Mouse (Mus musculus) ovary, adult 18-20 months (tissue): Measurements from ENCODE around the gene Casp3.
"Not testable (repeated sequence)": the region's sequence is repeated elsewhere in the genome, so short reads cannot be mapped to it uniquely, and the experiment has no call there.

Experiments used
- DNase-seq: peaks from one replicate; pipeline ENCODE4 v3.0.0; 2022; ENCODE audit warnings: low spot score, mixed read lengths

Gene Casp3

DNA sequence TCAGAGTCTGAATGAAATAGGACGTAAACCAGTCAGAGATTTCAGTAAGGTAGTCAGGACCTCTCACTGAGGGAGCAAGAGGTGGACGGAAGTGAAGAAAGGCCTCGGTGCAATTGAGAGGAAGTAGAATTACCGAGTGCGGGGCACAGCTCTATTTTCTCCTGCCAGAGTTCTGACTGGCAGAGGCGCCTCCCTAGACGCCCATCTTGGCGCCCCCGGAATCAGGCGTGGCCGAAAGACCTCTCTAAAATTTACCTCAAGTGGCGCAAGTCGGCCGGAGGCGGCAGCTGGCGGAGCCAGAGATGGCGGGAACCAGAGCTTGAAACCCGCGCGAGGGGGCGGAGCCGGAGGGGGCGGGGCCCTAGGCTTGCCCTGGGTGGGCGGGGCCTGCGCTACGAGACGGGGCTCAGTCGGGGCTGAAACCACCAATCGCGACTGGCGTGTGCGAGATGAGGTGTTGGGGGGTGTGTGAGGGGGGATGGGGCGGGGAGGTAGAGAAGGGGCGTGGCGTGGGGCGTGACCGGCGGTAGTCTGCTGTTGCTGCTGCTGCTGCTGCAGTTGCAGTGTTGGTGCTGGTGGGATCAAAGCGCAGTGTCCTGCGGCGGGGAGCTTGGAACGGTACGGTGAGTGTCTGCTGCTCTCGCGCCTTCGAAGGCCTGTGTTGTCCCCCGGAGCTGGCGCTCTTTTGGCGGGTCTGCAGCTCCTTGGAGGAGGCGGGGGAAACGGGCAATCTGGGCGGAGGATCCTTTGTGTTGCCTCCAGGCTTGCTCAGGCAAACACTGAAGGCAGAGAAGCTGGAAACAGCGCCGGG lies at the start of gene Casp3, which contains the start of gene Primpol:
Gene Casp3, plus strand, starts transcription at position 413 of the 811 bp plus-strand sequence.
Gene Primpol, minus strand, starts transcription at position 334 of the 811 bp plus-strand sequence.
- DNase-seq: peak; percentile 91

DNA sequence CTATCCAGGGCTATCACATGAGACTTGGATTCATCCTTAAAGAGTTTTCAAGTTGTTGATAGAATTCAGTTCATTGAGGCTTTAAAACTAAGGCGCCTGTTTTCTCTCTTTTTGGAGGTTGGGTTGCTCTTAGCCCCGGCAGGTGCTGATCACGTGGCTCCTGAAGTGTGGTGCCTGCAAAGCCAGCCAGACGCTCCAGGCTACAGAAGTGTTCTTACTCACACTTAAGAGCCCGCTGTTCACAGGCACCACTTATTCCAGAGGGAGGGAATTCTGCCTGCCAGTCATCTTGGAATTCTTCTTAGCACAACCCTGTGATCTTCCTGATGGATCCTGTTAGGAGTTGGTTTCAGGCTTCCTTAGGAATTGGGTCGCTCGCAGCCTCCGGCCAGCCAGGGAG lies 49.1 kb upstream of the Casp3 start:
- DNase-seq: no peak

DNA sequence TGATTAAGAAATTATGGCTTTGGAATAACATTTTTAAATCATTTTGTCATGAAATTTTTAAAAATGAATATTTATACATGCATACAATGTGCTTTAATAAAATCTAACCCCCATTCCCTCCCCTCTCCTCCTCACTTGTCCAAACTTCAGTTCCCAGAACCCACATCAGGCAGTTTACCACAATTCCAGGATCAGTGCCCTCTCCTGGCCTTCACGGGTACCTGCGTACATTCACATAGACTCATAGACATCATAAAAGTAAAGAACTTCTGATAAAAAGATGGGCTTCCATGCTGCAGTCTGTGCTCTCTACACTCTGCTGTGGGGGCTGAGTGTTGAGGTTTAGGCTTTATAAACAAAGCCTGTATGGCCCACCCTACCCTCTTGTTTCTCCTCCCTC lies 48.1 kb upstream of the Casp3 start:
- DNase-seq: no peak

DNA sequence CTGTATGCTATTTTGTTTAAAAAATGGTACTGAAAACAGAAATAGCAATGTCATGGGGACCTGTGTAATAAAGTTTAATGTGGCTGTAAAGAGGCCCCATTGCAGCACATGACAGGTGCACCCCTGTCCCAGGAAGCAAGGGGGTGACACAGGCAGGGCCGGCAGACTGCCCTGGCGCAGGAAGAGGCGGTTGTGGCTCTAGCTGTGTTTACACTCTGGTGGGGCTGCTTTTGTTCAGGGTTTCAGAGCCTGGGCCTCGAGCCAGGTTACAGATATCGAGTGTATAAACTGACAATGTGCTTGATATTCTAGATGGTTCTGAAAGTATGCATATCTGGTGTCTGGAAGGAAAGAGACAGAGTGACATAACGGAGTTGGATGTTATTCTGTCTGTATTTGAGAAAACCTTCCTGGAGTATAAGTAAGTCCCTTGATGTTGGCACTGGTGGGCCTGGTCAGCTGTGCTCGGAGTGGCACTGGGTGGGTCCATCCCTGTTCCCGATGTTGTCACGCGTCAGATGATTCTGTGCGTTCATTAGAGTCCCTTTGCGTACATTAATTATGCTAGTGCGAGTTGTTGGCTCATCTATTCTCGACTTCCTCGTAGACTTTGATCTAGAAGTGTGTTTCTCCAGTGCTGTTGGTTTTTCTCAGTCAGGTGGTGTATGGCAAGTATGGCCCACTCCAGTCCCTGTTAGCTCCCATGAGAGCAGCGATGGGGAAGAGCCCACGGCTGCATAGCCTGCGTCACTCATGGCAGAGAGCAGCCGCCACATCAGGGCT lies 47.2 kb upstream of the Casp3 start:
- no peak for DNase-seq

DNA sequence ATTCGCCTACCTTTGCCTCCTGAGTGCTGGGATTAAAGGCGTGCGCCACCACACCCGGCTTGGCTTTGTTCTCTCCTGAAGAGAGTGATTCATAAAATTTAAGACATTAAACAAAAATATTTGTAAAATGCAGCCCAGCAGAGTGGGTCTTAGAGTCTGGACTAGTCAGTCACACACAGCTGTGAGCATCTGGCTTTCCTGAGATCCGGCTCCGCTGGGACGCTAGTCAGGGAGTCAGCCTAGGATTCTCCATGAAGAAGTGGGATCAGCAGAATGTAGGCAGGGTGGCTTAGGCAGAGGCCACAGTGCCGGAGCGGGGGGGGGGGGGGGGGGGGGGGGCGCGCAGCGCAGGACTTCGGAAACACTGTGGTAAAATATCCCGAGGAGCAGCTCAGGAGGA lies 46.4 kb upstream of the Casp3 start:
- no peak for DNase-seq

DNA sequence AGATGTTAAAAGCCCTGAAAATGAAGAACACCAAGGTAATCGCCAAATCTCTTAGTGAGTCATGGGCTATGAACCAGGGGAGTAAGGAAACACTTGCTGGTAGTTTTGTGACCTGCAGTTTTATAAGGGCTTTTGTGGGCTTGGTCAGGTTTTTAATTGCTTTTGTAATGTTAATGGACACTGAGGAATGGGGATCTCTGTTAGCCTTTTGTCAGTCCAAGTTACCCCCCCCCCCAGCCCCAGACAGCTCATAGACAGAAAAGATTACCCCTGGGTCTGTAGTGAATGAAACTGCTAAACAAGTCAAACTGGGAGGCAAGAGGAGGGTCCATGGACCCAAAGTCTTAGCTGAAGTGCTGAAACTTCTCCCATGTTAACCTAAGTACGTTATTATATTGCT lies 43.6 kb upstream of the Casp3 start:
- DNase-seq: no peak

DNA sequence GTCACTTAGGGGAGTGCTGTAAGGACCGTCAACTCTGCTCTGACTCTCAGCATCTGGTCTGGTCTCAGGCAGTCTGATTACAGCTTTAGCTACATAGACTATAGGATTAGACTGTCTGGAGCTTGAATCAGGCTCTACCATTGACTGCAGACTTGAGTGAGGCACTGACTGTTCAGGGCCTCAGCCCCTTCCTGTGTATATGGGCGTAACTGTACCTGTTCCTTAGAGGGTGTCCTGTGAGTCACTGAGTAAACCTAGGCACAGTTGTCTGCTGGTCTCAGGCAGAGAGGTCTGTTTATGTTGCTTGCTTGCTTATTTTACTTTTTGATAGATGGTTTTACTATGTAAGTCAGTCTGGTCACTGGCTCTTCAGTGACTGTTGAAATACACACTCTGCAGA lies 43.1 kb upstream of the Casp3 start:
- DNase-seq: no peak

DNA sequence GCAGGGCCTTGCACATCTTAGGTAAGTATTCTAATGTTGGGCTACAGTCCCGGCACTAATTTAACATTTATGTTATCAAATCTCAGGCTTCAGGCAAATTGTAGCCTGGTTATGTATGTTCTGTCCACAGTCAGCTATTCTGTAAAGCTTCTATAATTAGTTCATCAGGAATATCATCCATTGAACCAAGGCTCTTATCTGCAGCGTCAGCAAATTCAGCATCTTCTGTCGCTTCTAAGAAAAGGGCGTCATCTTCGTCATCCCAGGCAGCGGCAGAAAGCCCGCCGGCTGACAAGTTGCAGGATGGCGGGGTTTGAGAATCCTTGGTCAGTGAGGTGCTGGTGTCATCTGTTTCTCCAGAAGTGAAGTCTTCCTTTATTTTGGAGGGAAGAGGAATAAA lies 38.3 kb upstream of the Casp3 start:
- no peak for DNase-seq

DNA sequence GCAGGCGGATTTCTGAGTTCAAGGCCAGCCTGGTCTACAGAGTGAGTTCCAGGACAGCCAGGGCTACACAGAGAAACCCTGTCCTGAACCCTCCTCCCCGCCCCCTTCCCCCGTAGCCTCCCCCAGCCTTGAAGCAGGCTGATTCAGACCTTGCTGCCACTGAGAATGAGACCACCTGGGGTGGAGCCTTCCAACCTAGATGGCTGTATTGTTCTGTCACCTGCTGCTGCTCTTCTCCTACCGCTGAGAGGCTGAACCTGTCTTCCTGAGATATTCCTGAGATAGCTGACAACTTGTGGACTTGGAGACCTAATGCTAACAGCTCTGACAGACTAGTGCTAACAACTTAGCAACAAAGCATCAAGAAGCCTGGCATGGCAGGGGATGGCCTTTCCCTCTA lies 32.8 kb upstream of the Casp3 start:
- not testable (repeated sequence) for DNase-seq

DNA sequence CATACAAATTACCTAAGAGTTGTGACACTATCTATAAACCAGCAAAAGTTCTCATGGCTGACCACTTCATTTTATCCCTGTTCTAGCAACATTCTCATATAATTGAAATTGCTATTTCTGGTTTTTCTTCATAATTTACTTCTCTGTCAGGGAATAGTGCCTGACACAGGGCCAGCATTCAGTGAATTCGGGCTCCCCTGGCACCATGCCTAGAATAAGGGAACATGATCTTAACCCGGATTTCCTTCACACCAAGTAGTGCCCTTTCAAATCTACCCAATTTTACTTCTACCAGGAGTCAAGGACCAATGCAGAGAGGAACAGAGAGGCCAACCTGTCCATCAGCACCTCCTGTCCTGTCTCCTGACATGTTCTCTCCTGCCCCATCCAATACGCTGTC lies 31.5 kb upstream of the Casp3 start:
- no peak for DNase-seq

DNA sequence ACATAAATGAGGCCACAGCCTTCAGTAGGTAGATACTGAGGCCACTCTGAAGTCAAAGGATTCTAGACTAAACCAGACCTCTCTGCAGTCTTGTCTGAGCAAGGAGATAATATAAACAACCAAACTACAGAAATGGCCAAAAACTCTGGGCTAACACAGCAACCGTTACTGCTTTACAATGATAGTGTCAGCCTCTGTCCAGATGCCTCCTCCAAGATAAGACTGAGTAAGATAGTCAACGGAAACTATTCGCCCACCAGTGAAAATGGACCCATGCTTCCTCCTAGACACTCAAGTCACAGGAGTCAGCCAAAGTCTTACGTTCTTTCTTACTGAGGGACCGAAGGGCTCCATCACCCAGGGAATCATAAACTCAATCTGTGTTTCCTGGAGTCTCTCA lies 29.2 kb upstream of the Casp3 start:
- no peak for DNase-seq

DNA sequence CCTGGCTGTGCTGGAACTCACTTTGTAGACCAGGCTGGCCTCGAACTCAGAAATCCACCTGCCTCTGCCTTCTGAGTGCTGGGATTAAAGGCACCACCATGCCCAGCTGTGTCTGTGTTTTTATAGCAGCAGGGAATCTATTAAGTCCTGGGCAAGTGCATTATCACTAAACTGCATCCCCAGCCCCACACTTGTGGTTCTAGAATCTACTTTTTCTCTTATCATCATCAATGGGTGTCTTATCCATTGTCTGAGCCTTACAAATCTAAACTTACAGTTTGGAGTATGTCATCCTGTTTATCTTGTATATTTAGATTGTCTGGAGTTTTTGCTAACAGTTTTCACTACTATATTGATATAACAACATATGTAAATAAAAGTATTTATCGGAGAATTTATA lies 28.4 kb upstream of the Casp3 start:
- no peak for DNase-seq

DNA sequence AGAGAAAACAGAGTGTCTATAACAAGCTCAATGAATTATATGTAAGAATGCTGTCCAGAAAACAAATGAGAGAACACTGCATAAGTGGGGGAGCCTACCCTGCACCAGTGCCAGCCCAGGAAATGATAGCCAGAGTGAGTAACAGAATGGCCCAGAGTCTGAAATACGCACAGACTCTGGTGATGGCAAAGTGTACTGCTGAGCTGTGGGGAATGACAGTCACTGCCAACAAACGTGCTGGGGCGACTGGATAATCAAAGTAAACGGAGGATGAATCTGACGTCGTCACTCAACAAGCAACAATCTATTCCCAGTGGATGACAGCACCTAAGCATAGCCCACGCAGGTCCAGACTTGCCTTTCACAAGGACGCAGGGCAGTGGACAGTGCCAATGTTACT lies 24.0 kb upstream of the Casp3 start:
- DNase-seq: no peak

DNA sequence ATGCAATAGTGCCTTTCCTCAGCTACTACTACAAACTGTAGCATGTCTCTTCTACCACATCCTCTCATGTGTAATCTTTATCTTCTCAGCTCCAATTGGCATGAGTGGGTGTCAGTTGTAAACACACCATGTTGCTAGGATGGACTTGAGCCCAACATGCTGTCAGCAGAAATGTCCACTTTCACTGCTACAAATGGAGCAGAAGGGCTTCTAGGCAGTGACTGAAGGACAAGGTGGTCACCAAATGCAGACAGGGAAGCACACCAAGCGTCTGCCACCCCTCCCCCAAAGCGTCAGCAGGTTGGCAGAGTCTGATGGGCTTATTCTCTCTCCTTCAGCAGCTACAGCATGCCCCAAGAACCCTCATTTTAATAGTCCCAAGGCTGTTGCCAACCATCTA lies 23.3 kb upstream of the Casp3 start:
- DNase-seq: no peak

DNA sequence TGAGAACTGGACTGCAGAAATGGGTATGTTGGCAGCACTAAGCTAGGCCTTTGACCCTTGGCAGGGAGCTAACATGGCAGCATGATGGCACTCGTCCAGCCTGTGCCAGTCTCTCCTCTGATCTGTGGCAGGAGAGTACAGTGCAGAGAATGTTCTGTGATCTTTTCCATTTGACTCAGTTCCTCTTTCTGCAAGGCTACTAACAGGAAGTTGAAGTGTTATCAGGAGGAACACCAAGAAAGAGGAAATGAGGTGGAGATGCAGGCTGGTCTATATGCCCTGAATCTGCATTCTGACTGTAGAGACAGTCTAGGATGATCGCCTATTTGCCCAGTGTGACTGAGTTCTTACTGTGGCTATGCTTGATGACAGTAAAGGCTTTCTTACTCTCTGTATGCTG lies 21.5 kb upstream of the Casp3 start:
- DNase-seq: no peak

DNA sequence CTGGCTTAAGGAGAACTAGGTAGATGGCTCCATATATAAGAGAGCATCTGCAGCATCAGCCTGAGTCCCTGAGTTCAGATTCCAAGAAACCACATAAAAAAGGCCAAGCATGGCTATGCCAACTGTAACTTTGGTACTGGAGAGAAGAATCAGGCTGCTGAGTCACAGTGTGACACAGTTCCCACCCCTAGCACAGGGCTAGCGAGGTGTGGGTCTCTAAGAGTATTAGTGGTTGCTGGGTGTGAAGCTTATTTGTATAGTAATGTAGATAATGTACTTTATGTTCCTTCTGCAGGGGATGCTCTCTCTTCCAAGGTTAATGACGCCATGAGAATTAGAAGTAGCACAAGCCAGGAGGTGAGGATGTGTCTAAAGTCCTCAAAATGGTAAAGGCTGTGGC lies 20.6 kb upstream of the Casp3 start:
- DNase-seq: no peak

DNA sequence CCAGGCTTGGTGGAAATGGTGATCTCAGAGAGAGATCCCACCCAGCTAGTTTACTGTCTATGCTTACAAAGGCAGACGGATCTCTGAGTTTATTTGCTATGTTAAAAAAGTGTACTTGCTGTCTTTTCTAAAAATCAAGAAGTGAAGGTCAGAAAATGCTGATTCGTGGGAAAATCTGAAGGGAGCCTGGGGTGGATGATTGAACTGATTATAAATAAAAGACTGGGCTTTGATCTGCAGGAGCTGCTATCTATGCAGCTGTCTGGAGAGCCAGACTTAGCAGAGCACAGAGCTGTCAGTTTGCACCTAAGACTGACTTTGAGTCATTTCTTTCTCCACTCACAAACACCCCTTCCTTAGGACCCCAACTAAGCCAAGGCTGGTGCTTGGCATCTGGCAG lies 19.7 kb upstream of the Casp3 start:
- no peak for DNase-seq

DNA sequence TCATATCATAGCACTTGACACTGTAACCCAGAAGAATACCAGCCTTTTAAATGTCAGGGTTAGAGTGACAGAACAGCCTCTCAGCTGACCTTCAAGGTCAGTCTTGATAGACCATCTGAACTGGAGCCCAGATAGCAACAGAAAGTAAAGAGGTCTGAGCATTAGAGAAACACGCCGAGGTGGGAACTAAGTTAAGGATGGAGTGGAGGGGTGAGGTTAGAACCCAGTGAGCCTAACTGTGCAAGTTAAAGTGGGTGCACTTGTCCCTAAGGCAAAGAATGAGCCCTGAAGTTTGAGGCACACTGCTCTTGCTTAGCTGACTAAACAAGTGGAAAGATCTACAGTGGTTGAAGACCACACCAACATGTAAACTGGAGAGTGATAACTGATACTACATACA lies 19.0 kb upstream of the Casp3 start:
- no peak for DNase-seq

DNA sequence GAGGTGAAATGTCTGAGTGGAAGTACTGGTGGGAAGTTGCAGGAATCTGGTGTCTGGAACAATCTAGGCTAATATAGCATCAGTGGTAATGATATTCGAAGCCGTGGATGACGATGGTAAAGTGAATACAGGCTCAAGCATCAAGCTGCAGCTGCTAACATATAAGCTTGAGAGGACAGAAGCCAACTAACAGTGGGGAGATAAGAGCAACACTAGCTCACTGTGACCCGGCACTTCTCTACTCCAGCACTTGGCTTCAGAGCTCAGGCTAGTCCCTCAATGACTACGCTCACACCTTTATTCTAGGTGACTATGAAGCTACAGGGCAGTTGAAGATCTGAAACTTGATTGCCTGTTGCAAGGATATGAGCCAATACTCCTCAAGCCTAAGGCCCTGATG lies 18.3 kb upstream of the Casp3 start:
- DNase-seq: no peak

DNA sequence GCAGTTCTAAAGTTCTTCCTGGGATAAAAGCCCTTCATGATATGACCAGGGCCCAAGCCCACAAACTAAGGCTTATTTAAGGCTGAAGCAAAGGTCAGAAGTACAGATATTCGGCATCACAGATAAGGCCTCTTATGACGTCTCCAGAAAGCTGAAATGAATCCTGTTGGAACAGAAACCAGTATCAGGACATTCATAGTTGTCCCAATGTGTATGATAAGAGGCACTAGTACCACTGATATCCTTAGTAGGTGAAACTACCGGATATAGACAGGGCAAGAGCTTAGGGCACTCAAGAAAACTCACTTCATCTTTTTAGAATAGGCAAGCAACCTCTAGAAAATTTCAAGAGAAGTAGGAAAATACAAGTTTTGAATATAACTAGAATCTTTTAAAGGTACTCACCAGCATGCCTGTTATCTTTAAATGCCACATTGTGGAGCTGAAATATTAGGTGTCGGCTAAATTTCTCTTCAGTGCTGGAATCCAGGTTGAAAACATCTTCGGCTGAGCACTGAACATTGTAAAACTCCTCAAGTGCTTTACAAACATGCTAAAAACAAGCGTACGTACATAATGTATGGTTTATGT lies 17.7 kb upstream of the Casp3 start:
- DNase-seq: no peak

DNA sequence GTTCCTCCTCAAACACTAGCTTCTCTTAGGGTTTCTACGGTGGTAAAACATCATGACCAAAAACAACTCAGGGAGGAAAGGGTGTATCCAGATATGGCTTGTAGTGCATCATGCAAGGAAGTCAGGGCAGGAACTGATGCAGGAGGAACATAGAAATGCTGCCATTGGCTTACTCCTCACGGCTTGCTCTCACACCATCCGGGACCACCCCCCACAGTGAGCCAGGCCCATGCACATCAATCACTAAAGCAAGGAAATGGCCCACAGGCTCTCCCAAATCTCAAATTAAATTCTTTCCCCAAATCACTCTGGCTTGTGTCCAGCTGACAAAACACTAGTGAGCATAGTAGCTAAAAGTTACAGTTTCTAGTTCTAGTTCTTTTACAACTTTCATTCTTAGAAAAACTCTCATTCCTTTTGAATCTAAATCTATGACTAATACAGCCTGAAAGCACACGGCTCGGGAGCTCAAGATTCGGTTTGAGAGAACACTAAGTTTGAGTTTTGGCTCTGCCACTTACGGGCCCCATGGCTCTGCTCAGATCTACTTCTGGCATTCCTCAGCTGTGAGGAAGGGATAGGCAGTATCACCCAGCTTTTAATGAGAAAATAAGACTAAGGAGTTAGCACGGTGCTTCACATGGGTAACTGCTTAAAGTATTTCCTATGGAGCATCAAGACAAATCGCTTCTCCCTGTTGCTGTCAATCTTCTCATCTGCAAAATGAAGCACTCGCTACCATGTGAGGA lies 16.0 kb upstream of the Casp3 start:
- DNase-seq: no peak

DNA sequence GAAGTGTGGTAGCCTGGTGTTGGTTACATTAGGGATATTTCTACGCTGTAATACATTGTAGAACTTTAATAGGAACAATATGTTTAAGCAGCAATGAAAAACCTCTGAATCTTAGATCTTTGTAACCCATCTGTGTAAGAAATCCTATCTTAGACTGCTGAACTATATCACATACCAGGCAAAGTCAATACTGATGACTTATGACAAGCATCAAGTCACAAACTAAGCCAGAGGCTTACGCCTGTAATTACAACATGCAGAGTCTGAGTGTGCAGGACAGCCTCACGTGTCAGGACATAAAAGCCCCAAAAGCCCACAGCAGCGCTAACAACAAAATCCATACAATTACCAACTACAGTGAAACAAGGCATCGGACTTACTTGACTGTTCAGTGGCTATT lies 13.5 kb upstream of the Casp3 start:
- DNase-seq: no peak
